Mouse (Mus musculus): ENCODE measurements around the gene Enpep. TPM values are rescaled to one million over a fixed set of nuclear protein-coding genes. Genes with fewer than 3 reads are reported as not detected.

The Enpep gene
- polyA plus RNA-seq, 1 experiment: not detected

- Histone ChIP-seq H3K27ac (ENCODE audit: insufficient read depth, low read length) (no peak overlapping the region), H3K4me3 (ENCODE audit: low read depth, low read length) (no peak overlapping the region), H3K36me3 (ENCODE audit: control insufficient read depth, insufficient read depth, low read length, poor library complexity, severe bottlenecking) (no peaks in the 10 kb centered on the region), H3K27me3 (ENCODE audit: control insufficient read depth, insufficient read depth, low read length, poor library complexity, severe bottlenecking) (no peaks in the 10 kb centered on the region), H3K9me3 (replicated peaks; ENCODE audit: control insufficient read depth, insufficient read depth, low read length, poor library complexity, severe bottlenecking) (no peaks in the 10 kb centered on the region), H3K9ac (ENCODE audit: low read depth, poor library complexity, severe bottlenecking) (no peak overlapping the region), H3K4me1 (ENCODE audit: control insufficient read depth, insufficient read depth, low read length) (no peaks in the 10 kb centered on the region)
- TF ChIP-seq CTCF (IDR thresholded peaks at IDR 0.05; ENCODE audit: low read depth, low read length) (no peak), POLR2A (IDR thresholded peaks at IDR 0.05; ENCODE audit: insufficient read depth, low read length) (no peak), EP300 (IDR thresholded peaks at IDR 0.05; ENCODE audit: insufficient read depth, low read depth, low read length) (no peak)
These were observed 22.6 kb downstream of the Enpep start for GRCm38 (mm10) chr3:129309926-129310325.

- Histone ChIP-seq H3K27ac (ENCODE audit: insufficient read depth, low read length) (no peak overlapping the region), H3K4me1 (ENCODE audit: control insufficient read depth, insufficient read depth, low read length) (no peaks in the 10 kb centered on the region), H3K27me3 (ENCODE audit: control insufficient read depth, insufficient read depth, low read length, poor library complexity, severe bottlenecking) (no peaks in the 10 kb centered on the region), H3K4me3 (ENCODE audit: low read depth, low read length) (no peak overlapping the region), H3K36me3 (ENCODE audit: control insufficient read depth, insufficient read depth, low read length, poor library complexity, severe bottlenecking) (no peaks in the 10 kb centered on the region), H3K9me3 (replicated peaks; ENCODE audit: control insufficient read depth, insufficient read depth, low read length, poor library complexity, severe bottlenecking) (no peaks in the 10 kb centered on the region), H3K9ac (ENCODE audit: low read depth, poor library complexity, severe bottlenecking) (no peak overlapping the region)
- TF ChIP-seq EP300 (IDR thresholded peaks at IDR 0.05; ENCODE audit: insufficient read depth, low read depth, low read length): no peak
- TF ChIP-seq CTCF (IDR thresholded peaks at IDR 0.05; ENCODE audit: low read depth, low read length): no peak
- TF ChIP-seq POLR2A (IDR thresholded peaks at IDR 0.05; ENCODE audit: insufficient read depth, low read length): no peak
These were observed 23.6 kb downstream of the Enpep start for GRCm38 (mm10) chr3:129308876-129309275.

- no peak for TF ChIP-seq POLR2A (IDR thresholded peaks at IDR 0.05; ENCODE audit: insufficient read depth, low read length)
- TF ChIP-seq EP300 (IDR thresholded peaks at IDR 0.05; ENCODE audit: insufficient read depth, low read depth, low read length): no peak
- TF ChIP-seq CTCF (IDR thresholded peaks at IDR 0.05; ENCODE audit: low read depth, low read length): no peak
- no peaks in the 10 kb centered on the region for H3K4me1 ChIP-seq (ENCODE audit: control insufficient read depth, insufficient read depth, low read length)
These were observed 24.3 kb downstream of the Enpep start for GRCm38 (mm10) chr3:129308102-129308752.

GRCm38 (mm10) chr3:129303941-129304340 is 28.6 kb downstream of the Enpep start:
- H3K27ac ChIP-seq (ENCODE audit: insufficient read depth, low read length): no peak overlapping the region
- H3K4me1 ChIP-seq (ENCODE audit: control insufficient read depth, insufficient read depth, low read length): no peaks in the 10 kb centered on the region
- no peak overlapping the region for H3K9ac ChIP-seq (ENCODE audit: low read depth, poor library complexity, severe bottlenecking)
- no peaks in the 10 kb centered on the region for H3K36me3 ChIP-seq (ENCODE audit: control insufficient read depth, insufficient read depth, low read length, poor library complexity, severe bottlenecking)
- H3K4me3 ChIP-seq (ENCODE audit: low read depth, low read length): no peak overlapping the region
- no peaks in the 10 kb centered on the region for H3K9me3 ChIP-seq (replicated peaks; ENCODE audit: control insufficient read depth, insufficient read depth, low read length, poor library complexity, severe bottlenecking)
- TF ChIP-seq POLR2A (IDR thresholded peaks at IDR 0.05; ENCODE audit: insufficient read depth, low read length) (no peak), EP300 (IDR thresholded peaks at IDR 0.05; ENCODE audit: insufficient read depth, low read depth, low read length) (no peak), CTCF (IDR thresholded peaks at IDR 0.05; ENCODE audit: low read depth, low read length) (no peak)
- H3K27me3 ChIP-seq (ENCODE audit: control insufficient read depth, insufficient read depth, low read length, poor library complexity, severe bottlenecking): no peaks in the 10 kb centered on the region

More at GRCm38 (mm10) chr3:129308102-129308752, 24.3 kb downstream of the Enpep start:
- Histone ChIP-seq H3K9ac (ENCODE audit: low read depth, poor library complexity, severe bottlenecking) (no peak overlapping the region), H3K36me3 (ENCODE audit: control insufficient read depth, insufficient read depth, low read length, poor library complexity, severe bottlenecking) (no peaks in the 10 kb centered on the region), H3K27ac (ENCODE audit: insufficient read depth, low read length) (no peak overlapping the region), H3K4me3 (ENCODE audit: low read depth, low read length) (no peak overlapping the region), H3K9me3 (replicated peaks; ENCODE audit: control insufficient read depth, insufficient read depth, low read length, poor library complexity, severe bottlenecking) (no peaks in the 10 kb centered on the region), H3K27me3 (ENCODE audit: control insufficient read depth, insufficient read depth, low read length, poor library complexity, severe bottlenecking) (no peaks in the 10 kb centered on the region)

GRCm38 (mm10) chr3:129299874-129300273 is 32.6 kb downstream of the Enpep start:
- Histone ChIP-seq H3K4me3 (ENCODE audit: low read depth, low read length) (no peak overlapping the region), H3K9ac (ENCODE audit: low read depth, poor library complexity, severe bottlenecking) (no peak overlapping the region), H3K27ac (ENCODE audit: insufficient read depth, low read length) (no peak overlapping the region), H3K27me3 (ENCODE audit: control insufficient read depth, insufficient read depth, low read length, poor library complexity, severe bottlenecking) (no peaks in the 10 kb centered on the region), H3K36me3 (ENCODE audit: control insufficient read depth, insufficient read depth, low read length, poor library complexity, severe bottlenecking) (no peaks in the 10 kb centered on the region), H3K9me3 (replicated peaks; ENCODE audit: control insufficient read depth, insufficient read depth, low read length, poor library complexity, severe bottlenecking) (no peaks in the 10 kb centered on the region), H3K4me1 (ENCODE audit: control insufficient read depth, insufficient read depth, low read length) (no peaks in the 10 kb centered on the region)
- TF ChIP-seq POLR2A (IDR thresholded peaks at IDR 0.05; ENCODE audit: insufficient read depth, low read length): no peak
- TF ChIP-seq EP300 (IDR thresholded peaks at IDR 0.05; ENCODE audit: insufficient read depth, low read depth, low read length): no peak
- peak; percentile 6 for TF ChIP-seq CTCF (IDR thresholded peaks at IDR 0.05; ENCODE audit: low read depth, low read length)

GRCm38 (mm10) chr3:129298606-129299005 is 33.9 kb downstream of the Enpep start:
- H3K4me1 ChIP-seq (ENCODE audit: control insufficient read depth, insufficient read depth, low read length): no peaks in the 10 kb centered on the region
- H3K4me3 ChIP-seq (ENCODE audit: low read depth, low read length): no peak overlapping the region
- H3K36me3 ChIP-seq (ENCODE audit: control insufficient read depth, insufficient read depth, low read length, poor library complexity, severe bottlenecking): no peaks in the 10 kb centered on the region
- TF ChIP-seq CTCF (IDR thresholded peaks at IDR 0.05; ENCODE audit: low read depth, low read length) (no peak), POLR2A (IDR thresholded peaks at IDR 0.05; ENCODE audit: insufficient read depth, low read length) (no peak), EP300 (IDR thresholded peaks at IDR 0.05; ENCODE audit: insufficient read depth, low read depth, low read length) (no peak)
- no peaks in the 10 kb centered on the region for H3K9me3 ChIP-seq (replicated peaks; ENCODE audit: control insufficient read depth, insufficient read depth, low read length, poor library complexity, severe bottlenecking)
- no peak overlapping the region for H3K9ac ChIP-seq (ENCODE audit: low read depth, poor library complexity, severe bottlenecking)
- no peak overlapping the region for H3K27ac ChIP-seq (ENCODE audit: insufficient read depth, low read length)
- no peaks in the 10 kb centered on the region for H3K27me3 ChIP-seq (ENCODE audit: control insufficient read depth, insufficient read depth, low read length, poor library complexity, severe bottlenecking)
